Comparison of ENCODE assay signal across 14 mouse cellular contexts in the genomic region with DNA sequence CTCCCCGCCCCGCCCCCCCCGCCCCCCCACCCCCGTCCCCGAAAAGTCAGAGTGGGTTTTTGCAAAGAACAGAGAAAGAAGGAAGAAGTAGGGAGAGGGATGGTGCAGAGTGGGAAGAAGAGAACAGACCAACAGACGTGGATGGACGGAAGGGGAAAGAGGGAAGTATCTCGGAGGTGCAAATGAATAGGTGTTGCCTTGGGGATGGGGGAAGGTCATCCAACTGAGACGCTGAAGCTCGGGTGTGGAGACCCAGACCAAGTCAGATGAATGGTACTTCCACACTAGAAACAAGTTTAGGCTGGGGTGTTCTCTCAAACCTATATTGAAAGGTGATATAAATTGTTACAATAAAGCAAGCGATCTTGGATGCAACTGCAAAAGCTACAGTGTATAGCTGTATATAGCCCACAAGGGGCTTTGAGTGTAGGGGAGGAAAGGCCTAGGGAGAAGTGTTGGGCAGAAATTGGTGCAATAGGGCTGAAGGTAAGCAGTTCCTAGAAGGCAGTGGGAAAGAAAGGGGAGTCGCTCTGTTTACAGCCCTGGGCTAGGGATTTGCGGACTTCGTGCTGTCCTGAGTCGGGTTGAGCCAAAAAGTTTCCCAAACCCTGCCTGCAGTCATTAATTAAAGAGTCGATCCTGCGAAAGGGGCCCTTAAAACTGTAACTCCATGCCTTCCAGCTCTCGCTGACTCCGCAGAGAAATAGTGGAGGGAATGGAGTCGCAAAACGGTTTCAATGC. TPM values are rescaled to one million over a fixed set of nuclear protein-coding genes. Genes with fewer than 3 reads are reported as not detected.
DNase-seq lines count a peak whose midpoint lies in the region; ATAC-seq lines count a peak whose summit lies in the region.
"Had no signal": no experiment of that assay in that cellular context is flagged by ENCODE, and none has a peak within 500 bp of the region (broad histone marks: within the 10 kb centered on the region; RNA-seq: fewer than 3 reads in every experiment).

No protein-coding gene starts in this region.

- WGBS in embryonic facial prominence, embryonic 14.5 days, result 3% methylated on average over 21 of the region's 21 CpGs
- WGBS in hindbrain, embryonic 16.5 days, result 3% methylated on average over 21 of the region's 21 CpGs
- 1% methylated on average over 21 of the region's 21 CpGs for WGBS in midbrain, embryonic 16.5 days

- peaks cover 96% of the 10 kb centered on the region for H3K27me3 ChIP-seq in embryonic facial prominence, embryonic 14.5 days (replicated peaks; ENCODE audit: control insufficient read depth, insufficient read depth, low read length)
- peaks cover 66% of the 10 kb centered on the region for H3K27me3 ChIP-seq in hindbrain, embryonic 16.5 days (replicated peaks; ENCODE audit: control insufficient read depth, insufficient read depth, low read length)
- H3K27me3 ChIP-seq in midbrain, embryonic 16.5 days (ENCODE audit: control insufficient read depth, insufficient read depth, low read depth, low read length), result peaks cover 63% of the 10 kb centered on the region
- H3K27me3 ChIP-seq: CH12.LX had no signal

- DNase-seq in ES-CJ7 (ENCODE audit: low read depth, low spot score) (peak; percentile 86), MN1 (ENCODE audit: low spot score) (no peak)
- DNase-seq in embryonic facial prominence, embryonic 14.5 days (ENCODE audit: low spot score), result no peak
- DNase-seq in adrenal gland, adult 8-10 months, result no peak
- DNase-seq in cerebellum, adult 9-11 months, result no peak
- DNase-seq: gastrocnemius, postnatal 36 days; liver, postnatal 0 days; right cerebral cortex, postnatal 4 days had no signal

- H3K4me2 ChIP-seq in embryonic facial prominence, embryonic 14.5 days (ENCODE audit: low read depth, low read length), result peak overlapping the region; percentile 47
- peak overlapping the region; percentile 38 for H3K4me2 ChIP-seq in hindbrain, embryonic 16.5 days (ENCODE audit: low read length)
- peak overlapping the region; percentile 40 for H3K4me2 ChIP-seq in midbrain, embryonic 16.5 days (ENCODE audit: low read length)

- H3K9ac ChIP-seq in embryonic facial prominence, embryonic 14.5 days (ENCODE audit: low read depth, low read length), result 0 out of 2 replicates have a peak overlapping the region, but pooled peaks have one; percentile 9
- H3K9ac ChIP-seq in hindbrain, embryonic 16.5 days (ENCODE audit: low read depth, low read length), result no peak overlapping the region
- H3K9ac ChIP-seq in midbrain, embryonic 16.5 days (ENCODE audit: low read depth, low read length), result no peak overlapping the region
- H3K9ac ChIP-seq: liver, postnatal 0 days had no signal

- H3K4me1 ChIP-seq in embryonic facial prominence, embryonic 14.5 days (ENCODE audit: control insufficient read depth, insufficient read depth, low read length), result 0 out of 2 replicates have a peak, but pooled peaks cover 11% of the 10 kb centered on the region
- peaks cover 7% of the 10 kb centered on the region for H3K4me1 ChIP-seq in hindbrain, embryonic 16.5 days (ENCODE audit: control insufficient read depth, insufficient read depth, low read depth, low read length)
- H3K4me1 ChIP-seq in midbrain, embryonic 16.5 days (ENCODE audit: control insufficient read depth, insufficient read depth, low read length), result peaks cover 4% of the 10 kb centered on the region; the same call in 1 of the 2 replicates

- no peaks in the 10 kb centered on the region for H3K9me3 ChIP-seq in embryonic facial prominence, embryonic 14.5 days (ENCODE audit: control insufficient read depth, low read length)
- no peaks in the 10 kb centered on the region for H3K9me3 ChIP-seq in hindbrain, embryonic 16.5 days (ENCODE audit: control insufficient read depth, low read length)
- no peaks in the 10 kb centered on the region for H3K9me3 ChIP-seq in midbrain, embryonic 16.5 days (replicated peaks; ENCODE audit: control insufficient read depth, low read length, poor library complexity, severe bottlenecking)

- peak overlapping the region; percentile 19 for H3K4me3 ChIP-seq in embryonic facial prominence, embryonic 14.5 days (ENCODE audit: low read depth, low read length)
- H3K4me3 ChIP-seq in hindbrain, embryonic 16.5 days (ENCODE audit: low read length), result no peak overlapping the region; the same call in 1 of the 2 replicates
- H3K4me3 ChIP-seq in midbrain, embryonic 16.5 days (ENCODE audit: low read depth, low read length), result no peak overlapping the region
- H3K4me3 ChIP-seq: left cerebral cortex, adult 2 months had no signal

- H3K27ac ChIP-seq in embryonic facial prominence, embryonic 14.5 days (replicated peaks; ENCODE audit: low read depth, low read length), result no peak overlapping the region
- H3K27ac ChIP-seq in hindbrain, embryonic 16.5 days (ENCODE audit: low read depth, low read length), result no peak overlapping the region
- no peak overlapping the region for H3K27ac ChIP-seq in midbrain, embryonic 16.5 days (ENCODE audit: low read length)
- H3K27ac ChIP-seq: kidney, postnatal 0 days; left cerebral cortex, adult 2 months had no signal

- no peak for ATAC-seq in embryonic facial prominence, embryonic 14.5 days (ENCODE audit: low read depth)
- no peak for ATAC-seq in hindbrain, embryonic 16.5 days
- ATAC-seq in midbrain, embryonic 16.5 days, result peak; percentile 16; the same call in 1 of the 2 replicates
- no peak for ATAC-seq in megakaryocyte, adult 5-6 weeks (ENCODE audit: poor library complexity, severe bottlenecking)
- ATAC-seq: liver, postnatal 0 days had no signal

- H3K36me3 ChIP-seq in embryonic facial prominence, embryonic 14.5 days (ENCODE audit: control insufficient read depth, insufficient read depth, low read length), result no peaks in the 10 kb centered on the region
- H3K36me3 ChIP-seq in hindbrain, embryonic 16.5 days (ENCODE audit: control insufficient read depth, insufficient read depth, low read length), result no peaks in the 10 kb centered on the region
- H3K36me3 ChIP-seq in midbrain, embryonic 16.5 days (ENCODE audit: control insufficient read depth, insufficient read depth, low read length), result no peaks in the 10 kb centered on the region

RNA-seq across cellular contexts. Expression of a gene that starts 28.7 kb away (rescaled TPM):
- polyA plus RNA-seq in embryonic facial prominence, embryonic 14.5 days (2014; fragmentation: Nextera tagmentation; extraction: Ambion mirVana), result 4.6 and 5.0 TPM in 2 replicates
- 8.4 and 9.0 TPM in 2 replicates for polyA plus RNA-seq in hindbrain, embryonic 16.5 days (2015; fragmentation: Nextera tagmentation; extraction: Ambion mirVana)
- polyA plus RNA-seq in midbrain, embryonic 16.5 days (2015; fragmentation: Nextera tagmentation; extraction: Ambion mirVana), result 2.3 and 2.8 TPM in 2 replicates
- under 1 TPM; 0.14 to 0.41 (median 0.26) TPM for total RNA-seq in adrenal gland, adult 8-10 months (2022)
- 0.36 TPM in 1 of 2 replicates, not detected in the other for total RNA-seq in megakaryocyte, adult 5-6 weeks (2015)
- 0.07 TPM in 1 of 2 replicates, not detected in the other for total RNA-seq in megakaryocyte, adult 5-6 weeks (2017)
- total RNA-seq: CH12.LX; gastrocnemius, postnatal 36 days had no signal
- polyA plus RNA-seq: liver, postnatal 0 days had no signal
